Mouse (Mus musculus): Measurements from ENCODE around the gene Tmbim4. TPM values are rescaled to one million over a fixed set of nuclear protein-coding genes. Genes with fewer than 3 reads are reported as not detected.

Tmbim4 gene
- polyA plus RNA-seq, 1 experiment: 155 TPM

- Histone ChIP-seq H3K27me3 (ENCODE audit: control insufficient read depth, insufficient read depth, low read length) (no peaks in the 10 kb centered on the region), H3K27ac (ENCODE audit: control insufficient read depth, insufficient read depth, low read length) (no peak overlapping the region), H3K4me3 (ENCODE audit: control insufficient read depth, insufficient read depth, low read length) (no peak overlapping the region), H3K36me3 (ENCODE audit: control insufficient read depth, insufficient read depth, low read length) (no peaks in the 10 kb centered on the region), H3K4me1 (replicated peaks; ENCODE audit: control insufficient read depth, insufficient read depth, low read length) (peaks cover 3% of the 10 kb centered on the region; the same call in 1 of the 2 replicates)
- 96% methylated on average over 10 of the region's 10 CpGs for WGBS
- DNase-seq: no peak
- no peak for TF ChIP-seq POLR2A (IDR thresholded peaks at IDR 0.05; ENCODE audit: control insufficient read depth, extremely low read depth, insufficient read depth, low read length, poor library complexity)
- TF ChIP-seq CTCF (IDR thresholded peaks at IDR 0.05; ENCODE audit: borderline replicate concordance, control insufficient read depth, extremely low read depth, insufficient read depth, low read length, poor library complexity): no peak
Measured at GRCm38 (mm10) chr10:120218996-120219395, 17.6 kb downstream of the Tmbim4 start.

GRCm38 (mm10) chr10:120219578-120220359 is 18.4 kb downstream of the Tmbim4 start:
- no peak for TF ChIP-seq CTCF (IDR thresholded peaks at IDR 0.05; ENCODE audit: borderline replicate concordance, control insufficient read depth, extremely low read depth, insufficient read depth, low read length, poor library complexity)
- TF ChIP-seq POLR2A (IDR thresholded peaks at IDR 0.05; ENCODE audit: control insufficient read depth, extremely low read depth, insufficient read depth, low read length, poor library complexity): no peak
- Histone ChIP-seq H3K4me1 (replicated peaks; ENCODE audit: control insufficient read depth, insufficient read depth, low read length) (peaks cover 3% of the 10 kb centered on the region; the same call in 1 of the 2 replicates), H3K36me3 (ENCODE audit: control insufficient read depth, insufficient read depth, low read length) (no peaks in the 10 kb centered on the region), H3K27me3 (ENCODE audit: control insufficient read depth, insufficient read depth, low read length) (no peaks in the 10 kb centered on the region), H3K27ac (ENCODE audit: control insufficient read depth, insufficient read depth, low read length) (peak overlapping the region; percentile 18), H3K4me3 (ENCODE audit: control insufficient read depth, insufficient read depth, low read length) (no peak overlapping the region)
- peak; percentile 22 for DNase-seq
- WGBS: 42% methylated on average over 14 of the region's 14 CpGs

DNA sequence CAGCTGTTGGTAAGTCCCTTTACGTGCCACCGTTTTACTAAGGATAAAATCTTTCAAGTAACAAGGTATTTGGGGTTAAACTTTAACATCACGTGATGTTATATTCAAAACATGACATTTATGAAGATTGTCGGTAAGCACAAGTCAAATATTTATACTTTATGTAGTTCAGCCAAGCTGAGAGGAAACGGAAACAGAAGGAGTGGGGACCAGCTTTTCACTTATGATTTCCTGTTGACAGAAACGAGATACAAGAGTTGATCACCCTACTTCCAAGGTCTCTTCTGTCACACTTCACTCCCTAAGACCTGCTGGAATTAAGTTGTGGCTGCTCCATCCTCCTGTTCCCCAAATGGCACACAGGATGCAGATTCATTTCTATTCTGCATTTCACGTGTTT is 19.4 kb downstream of the Tmbim4 start:
- peak overlapping the region; percentile 70 for H3K27ac ChIP-seq (ENCODE audit: control insufficient read depth, insufficient read depth, low read length)
- no peaks in the 10 kb centered on the region for H3K36me3 ChIP-seq (ENCODE audit: control insufficient read depth, insufficient read depth, low read length)

GRCm38 (mm10) chr10:120226871-120227661 is 25.7 kb downstream of the Tmbim4 start, which contains the start of gene Llph:
TSS of gene Llph (plus strand) at chr10:120227070.
- TF ChIP-seq POLR2A (IDR thresholded peaks at IDR 0.05; ENCODE audit: control insufficient read depth, extremely low read depth, insufficient read depth, low read length, poor library complexity): peak; percentile 63; the same call in 1 of the 2 replicates
- 0 out of 2 replicates have a peak, but pooled peaks have one; percentile 33 for TF ChIP-seq CTCF (IDR thresholded peaks at IDR 0.05; ENCODE audit: borderline replicate concordance, control insufficient read depth, extremely low read depth, insufficient read depth, low read length, poor library complexity)
- under 1% methylated on average over 57 of the region's 57 CpGs for WGBS
- Histone ChIP-seq H3K36me3 (ENCODE audit: control insufficient read depth, insufficient read depth, low read length) (peaks cover 14% of the 10 kb centered on the region), H3K4me3 (ENCODE audit: control insufficient read depth, insufficient read depth, low read length) (peak within 1 kb of the TSS; percentile 86), H3K27me3 (ENCODE audit: control insufficient read depth, insufficient read depth, low read length) (no peaks in the 10 kb centered on the region), H3K4me1 (replicated peaks; ENCODE audit: control insufficient read depth, insufficient read depth, low read length) (peaks cover 10% of the 10 kb centered on the region), H3K27ac (ENCODE audit: control insufficient read depth, insufficient read depth, low read length) (no peak within 1 kb of the TSS)
- peak; percentile 89 for DNase-seq

More for the DNA sequence above, 19.4 kb downstream of the Tmbim4 start:
- no peak for DNase-seq
- TF ChIP-seq CTCF (IDR thresholded peaks at IDR 0.05; ENCODE audit: borderline replicate concordance, control insufficient read depth, extremely low read depth, insufficient read depth, low read length, poor library complexity) (no peak), POLR2A (IDR thresholded peaks at IDR 0.05; ENCODE audit: control insufficient read depth, extremely low read depth, insufficient read depth, low read length, poor library complexity) (no peak)
- H3K4me1 ChIP-seq (replicated peaks; ENCODE audit: control insufficient read depth, insufficient read depth, low read length): peaks cover 3% of the 10 kb centered on the region; the same call in 1 of the 2 replicates
- 72% methylated on average over 7 of the region's 7 CpGs for WGBS
- no peaks in the 10 kb centered on the region for H3K27me3 ChIP-seq (ENCODE audit: control insufficient read depth, insufficient read depth, low read length)
- no peak overlapping the region for H3K4me3 ChIP-seq (ENCODE audit: control insufficient read depth, insufficient read depth, low read length)

DNA sequence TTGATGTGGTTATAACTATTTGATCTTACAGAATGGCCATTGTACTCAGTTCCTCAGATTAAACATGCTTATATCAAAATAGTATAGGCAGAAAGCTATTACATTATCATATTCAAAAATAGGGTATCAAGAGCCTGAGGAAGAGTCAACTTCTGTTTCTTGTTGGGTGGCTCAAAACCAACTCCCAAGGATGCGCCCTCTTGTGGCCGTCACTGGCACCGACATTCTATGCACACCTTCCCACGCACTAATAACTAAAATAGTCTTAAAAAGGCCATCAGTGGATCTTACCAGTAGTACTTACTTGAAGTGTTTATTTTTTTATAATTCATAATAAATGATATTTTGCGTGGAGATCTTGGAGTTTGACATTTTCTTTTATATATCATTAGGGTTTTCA is 30.3 kb downstream of the Tmbim4 start:
- Histone ChIP-seq H3K4me1 (replicated peaks; ENCODE audit: control insufficient read depth, insufficient read depth, low read length) (peaks cover 10% of the 10 kb centered on the region), H3K4me3 (ENCODE audit: control insufficient read depth, insufficient read depth, low read length) (no peak overlapping the region), H3K36me3 (ENCODE audit: control insufficient read depth, insufficient read depth, low read length) (peaks cover 19% of the 10 kb centered on the region), H3K27me3 (ENCODE audit: control insufficient read depth, insufficient read depth, low read length) (no peaks in the 10 kb centered on the region), H3K27ac (ENCODE audit: control insufficient read depth, insufficient read depth, low read length) (no peak overlapping the region)
- DNase-seq: peak; percentile 69
- 29% methylated on average over 5 of the region's 5 CpGs for WGBS
- TF ChIP-seq CTCF (IDR thresholded peaks at IDR 0.05; ENCODE audit: borderline replicate concordance, control insufficient read depth, extremely low read depth, insufficient read depth, low read length, poor library complexity): peak; percentile 54; the same call in 1 of the 2 replicates
- TF ChIP-seq POLR2A (IDR thresholded peaks at IDR 0.05; ENCODE audit: control insufficient read depth, extremely low read depth, insufficient read depth, low read length, poor library complexity): no peak

DNA sequence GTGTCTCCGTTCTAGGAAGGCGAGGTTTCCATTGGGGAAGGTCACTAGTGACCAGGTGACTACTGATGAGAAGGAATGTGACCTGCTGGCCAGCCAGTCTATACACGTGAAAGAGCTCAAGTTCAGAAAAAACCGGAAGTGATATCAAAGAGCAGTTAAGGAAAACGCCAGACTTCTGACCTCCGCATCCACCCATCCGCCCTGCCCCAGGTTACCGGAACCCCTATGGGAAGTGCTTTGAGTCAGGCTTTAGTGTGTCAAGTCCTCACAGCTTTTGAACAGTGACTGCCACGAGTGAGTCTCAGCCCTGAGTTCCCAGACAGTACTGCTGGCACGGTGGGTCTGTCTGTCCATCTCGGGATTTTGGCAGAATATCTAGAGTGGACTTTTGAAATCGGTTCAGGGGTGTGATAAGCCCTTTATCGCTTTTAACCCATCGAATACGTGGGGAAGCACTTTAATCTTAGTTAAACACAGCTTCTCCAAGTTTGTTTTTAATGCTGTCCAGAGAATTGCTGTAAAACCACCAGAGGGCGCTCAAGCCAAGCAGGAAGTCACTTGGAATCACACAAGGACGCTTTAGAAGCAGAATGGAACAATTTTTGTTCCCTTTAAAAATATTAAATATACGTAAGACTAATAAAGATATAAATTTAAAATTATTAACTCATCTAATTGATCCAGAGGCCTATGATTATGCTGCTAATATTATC is 32.4 kb downstream of the Tmbim4 start:
- WGBS: 43% methylated on average over 18 of the region's 18 CpGs
- TF ChIP-seq CTCF (IDR thresholded peaks at IDR 0.05; ENCODE audit: borderline replicate concordance, control insufficient read depth, extremely low read depth, insufficient read depth, low read length, poor library complexity): no peak
- no peak for TF ChIP-seq POLR2A (IDR thresholded peaks at IDR 0.05; ENCODE audit: control insufficient read depth, extremely low read depth, insufficient read depth, low read length, poor library complexity)
- no peaks in the 10 kb centered on the region; the same call in 1 of the 2 replicates for H3K4me1 ChIP-seq (replicated peaks; ENCODE audit: control insufficient read depth, insufficient read depth, low read length)
- peaks cover 19% of the 10 kb centered on the region for H3K36me3 ChIP-seq (ENCODE audit: control insufficient read depth, insufficient read depth, low read length)
- peak; percentile 45 for DNase-seq
- no peaks in the 10 kb centered on the region for H3K27me3 ChIP-seq (ENCODE audit: control insufficient read depth, insufficient read depth, low read length)
- no peak overlapping the region for H3K27ac ChIP-seq (ENCODE audit: control insufficient read depth, insufficient read depth, low read length)
- H3K4me3 ChIP-seq (ENCODE audit: control insufficient read depth, insufficient read depth, low read length): no peak overlapping the region

Data from thymus, adult 2 months (tissue).